Mouse (Mus musculus) ES-E14 (cell line): ENCODE measurements around the gene Syndig1. TPM values are rescaled to one million over a fixed set of nuclear protein-coding genes. Genes with fewer than 3 reads are reported as not detected.

Experiments
- DNase-seq: peaks from one replicate; pipeline ENCODE4 v3.0.0-alpha.2; 2013; ENCODE audit warnings: low read depth, low spot score
- H3K27ac ChIP-seq: 2 replicates; pipeline ENCODE4 v1.5.1; 2012; ENCODE audit warnings: low read depth, mild to moderate bottlenecking, low read length, moderate library complexity, mixed read lengths; ENCODE audit not compliant: poor library complexity, insufficient read depth, severe bottlenecking
- H3K36me3 ChIP-seq: 2 replicates; pipeline ENCODE4 v1.6.1; 2012; ENCODE audit warnings: mild to moderate bottlenecking, low read length, moderate library complexity, mixed read lengths; ENCODE audit not compliant: control insufficient read depth, poor library complexity, insufficient read depth, severe bottlenecking
- H3K4me1 ChIP-seq, 2 experiments: fragments of 150-350 bp in 1 of 2; sonication (generic) in 1 of 2; 2 replicates each; pipeline ENCODE4 v1.6.1; 2012; ENCODE audit warnings: low read length in 2 of 2, mild to moderate bottlenecking in 1 of 2, mixed read lengths in 1 of 2; ENCODE audit not compliant: control insufficient read depth in 2 of 2, insufficient read depth in 2 of 2, poor library complexity in 1 of 2
- H3K4me3 ChIP-seq, 2 experiments: fragments of 150-350 bp in 1 of 2; sonication (generic) in 1 of 2; 2 replicates each; pipeline ENCODE4 v1.5.1; 2012; ENCODE audit warnings: low read length in 2 of 2, low read depth in 1 of 2, mild to moderate bottlenecking in 1 of 2, mixed read lengths in 1 of 2; ENCODE audit not compliant: insufficient read depth in 1 of 2, poor library complexity in 1 of 2, severe bottlenecking in 1 of 2
- H3K9ac ChIP-seq: 2 replicates; pipeline ENCODE4 v1.6.1; 2012; ENCODE audit warnings: low read depth, mild to moderate bottlenecking, low read length, mixed read lengths; ENCODE audit not compliant: poor library complexity, insufficient read depth, severe bottlenecking
- H3K9me3 ChIP-seq: fragments of 150-350 bp; sonication (generic); 2 replicates; pipeline ENCODE4 v1.6.1; 2012; ENCODE audit warnings: low read depth, mild to moderate bottlenecking, low read length; ENCODE audit not compliant: control insufficient read depth, insufficient read depth
- CHD2 ChIP-seq: IDR thresholded peaks from 2 replicates; pipeline ENCODE4 v1.6.1; 2014; ENCODE audit warnings: mild to moderate bottlenecking, low read depth, low read length, inconsistent platforms
- HCFC1 ChIP-seq: IDR thresholded peaks from 2 replicates; pipeline ENCODE4 v1.6.1; 2012; ENCODE audit warnings: low read length, inconsistent platforms, borderline replicate concordance; ENCODE audit not compliant: insufficient read depth
- MAFK ChIP-seq: IDR thresholded peaks from 2 replicates; pipeline ENCODE4 v1.6.1; 2014; ENCODE audit warnings: mild to moderate bottlenecking, low read depth, low read length, inconsistent platforms; ENCODE audit not compliant: insufficient read depth
- ZC3H11A ChIP-seq: IDR thresholded peaks from 2 replicates; pipeline ENCODE4 v1.6.1; 2012; ENCODE audit warnings: low read depth, mild to moderate bottlenecking, inconsistent platforms, low read length, borderline replicate concordance
- ZNF384 ChIP-seq: IDR thresholded peaks from 2 replicates; pipeline ENCODE4 v1.6.1; 2012; ENCODE audit warnings: low read depth, low read length, inconsistent platforms
- in situ Hi-C, 2 experiments: fragments of 600-800 bp; cut with MboI; formaldehyde crosslinking; loops; one replicate each; pipeline ENCODE4 v1.15.1; 2025; ENCODE audit warnings: low sequenced_read_pairs in 2 of 2, inconsistent platforms in 1 of 2; ENCODE audit not compliant: unreplicated experiment in 2 of 2
- total RNA-seq: library from RNA; depleted of rRNA; stranded (reverse); fragments of 300-350 nt; gene quantifications from 2 replicates; pipeline ENCODE4 v1.2.3, GENCODE M21; 2012; rRNA removed

Syndig1 gene
- 3.3 and 3.7 TPM in 2 replicates for total RNA-seq

DNA sequence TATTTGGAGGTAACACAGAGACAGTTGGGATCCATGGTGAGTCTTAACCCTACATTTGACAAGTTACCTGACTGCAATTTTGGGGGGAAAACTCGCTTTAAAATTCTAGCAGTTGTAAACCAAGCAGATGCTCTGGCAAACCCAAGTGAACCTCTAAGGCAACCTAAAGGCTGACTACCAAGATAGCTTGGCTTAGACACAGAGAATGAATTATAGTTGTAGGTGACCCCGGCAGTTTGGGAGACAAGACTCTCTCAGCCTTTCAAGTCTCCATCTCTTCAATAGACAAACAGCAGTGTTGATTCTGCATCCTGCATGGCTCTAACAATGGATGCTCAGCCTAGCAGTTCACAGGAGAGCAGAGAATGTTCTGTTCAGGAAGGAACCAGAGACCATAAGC is at the start of gene Syndig1:
Gene Syndig1, plus strand, starts transcription at position 301 of the 400 bp plus-strand sequence.
- no peaks in the 10 kb centered on the region for H3K9me3 ChIP-seq
- no peaks in the 10 kb centered on the region for H3K36me3 ChIP-seq
- no peak for TF ChIP-seq ZNF384
- no peak for TF ChIP-seq HCFC1
- no peak for TF ChIP-seq ZC3H11A
- no peak for TF ChIP-seq CHD2
- TF ChIP-seq MAFK = no peak
- in situ Hi-C loops = no loop called here
- peaks cover 0 to 6% of the 10 kb centered on the region in 2 experiments; a peak in 2 of 4 replicates for H3K4me1 ChIP-seq
- H3K27ac ChIP-seq = no peak within 1 kb of the TSS
- DNase-seq = no peak
- peak within 1 kb of the TSS; percentile 78 to 84 for H3K4me3 ChIP-seq
- peak within 1 kb of the TSS; percentile 70 for H3K9ac ChIP-seq

DNA sequence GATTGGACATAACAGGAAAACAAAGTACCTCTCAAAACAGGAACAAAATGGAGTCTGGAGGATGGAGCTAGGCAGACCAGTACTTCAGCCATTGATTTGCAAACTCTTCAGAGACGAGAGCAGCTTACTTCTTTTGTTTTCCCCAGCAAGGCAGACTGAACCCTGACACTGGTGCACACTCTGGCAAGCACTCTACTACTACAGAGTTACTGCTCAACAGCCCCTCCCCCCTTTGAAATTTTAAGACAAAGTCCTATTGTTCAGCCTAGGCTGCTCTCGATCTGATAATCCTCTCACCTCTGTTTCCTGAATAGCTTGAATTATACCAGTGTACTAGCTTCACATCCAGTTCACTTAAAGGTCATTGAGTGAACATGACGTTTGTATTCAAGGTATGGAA is 30.4 kb upstream of the Syndig1 start:
- in situ Hi-C loops = no loop called here
- DNase-seq = peak; percentile 29
- H3K9me3 ChIP-seq = no peaks in the 10 kb centered on the region
- no peak overlapping the region for H3K9ac ChIP-seq
- TF ChIP-seq ZC3H11A (no peak), MAFK (no peak), CHD2 (no peak), ZNF384 (no peak), HCFC1 (no peak)
- peaks cover 2 to 11% of the 10 kb centered on the region in 2 experiments; a peak in 2 of 4 replicates for H3K4me1 ChIP-seq
- H3K36me3 ChIP-seq = no peaks in the 10 kb centered on the region
- H3K27ac ChIP-seq = no peak overlapping the region
- no peak overlapping the region for H3K4me3 ChIP-seq

DNA sequence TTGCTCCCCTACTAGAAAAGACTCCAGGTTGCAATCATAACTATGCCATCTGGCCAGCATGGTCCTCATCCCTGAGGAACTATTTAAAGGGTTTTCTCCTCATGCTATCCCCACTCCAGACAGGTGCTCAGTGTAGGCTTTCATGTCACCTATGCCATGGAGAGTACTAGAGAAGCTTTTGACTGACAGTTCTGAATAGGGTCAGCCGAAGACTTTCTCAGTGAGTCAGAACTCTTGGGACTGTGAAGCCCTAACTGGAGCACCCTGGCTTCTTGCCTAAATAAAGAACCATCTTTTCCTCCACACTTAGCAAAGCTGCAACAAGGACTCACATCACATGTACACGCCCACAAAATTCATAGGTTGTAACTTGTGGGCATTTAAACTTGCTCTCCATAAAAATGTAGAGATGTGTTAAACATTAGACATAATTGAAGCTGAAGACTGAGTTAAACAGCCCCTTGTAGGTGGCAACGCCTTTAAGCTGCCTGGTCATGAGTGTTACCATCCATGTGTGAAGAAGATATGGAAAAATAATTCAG is 24.3 kb upstream of the Syndig1 start:
- no peaks in the 10 kb centered on the region for H3K36me3 ChIP-seq
- no peaks in the 10 kb centered on the region for H3K9me3 ChIP-seq
- TF ChIP-seq MAFK = no peak
- no peak for TF ChIP-seq HCFC1
- TF ChIP-seq ZC3H11A = no peak
- no peak for TF ChIP-seq ZNF384
- TF ChIP-seq CHD2 = no peak
- H3K27ac ChIP-seq = no peak overlapping the region
- DNase-seq = no peak
- H3K4me1 ChIP-seq = no peaks in the 10 kb centered on the region
- H3K9ac ChIP-seq = no peak overlapping the region
- in situ Hi-C loops = no loop called here
- no peak overlapping the region for H3K4me3 ChIP-seq

DNA sequence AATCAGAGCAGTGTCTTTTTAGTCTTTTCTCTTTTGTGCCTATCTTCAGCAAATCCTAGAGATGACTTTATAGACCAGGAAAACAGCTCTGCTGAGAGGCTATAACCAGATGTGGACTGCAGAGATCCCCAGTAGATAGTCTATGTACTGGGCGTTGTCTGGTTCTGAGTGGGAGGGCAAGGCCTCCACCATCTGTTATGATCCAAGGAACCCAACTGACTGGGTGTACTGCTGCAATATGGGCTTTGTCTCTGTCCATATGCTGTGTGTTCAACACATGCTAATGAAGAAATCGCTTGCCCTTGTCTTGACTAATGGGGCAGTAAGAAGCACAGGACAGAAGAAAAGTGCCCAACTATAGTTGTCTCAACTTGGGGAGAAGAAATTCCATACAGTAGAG is 23.8 kb upstream of the Syndig1 start:
- no peaks in the 10 kb centered on the region for H3K4me1 ChIP-seq
- no peaks in the 10 kb centered on the region for H3K9me3 ChIP-seq
- no peak overlapping the region for H3K27ac ChIP-seq
- no peak overlapping the region for H3K4me3 ChIP-seq
- no peaks in the 10 kb centered on the region for H3K36me3 ChIP-seq
- H3K9ac ChIP-seq = no peak overlapping the region
- TF ChIP-seq MAFK (no peak), CHD2 (no peak), ZC3H11A (no peak), HCFC1 (no peak), ZNF384 (no peak)
- DNase-seq = no peak
- in situ Hi-C loops = no loop called here
